Mouse (Mus musculus): Measurements from ENCODE around the gene Gm4131. TPM values are rescaled to one million over a fixed set of nuclear protein-coding genes. Genes with fewer than 3 reads are reported as not detected.
A peak's percentile ranks its signal among the peaks of the same experiment; 100 is the strongest.

The Gm4131 gene
- polyA plus RNA-seq, 1 experiment from 2014 or later, result 0.30 TPM

DNA sequence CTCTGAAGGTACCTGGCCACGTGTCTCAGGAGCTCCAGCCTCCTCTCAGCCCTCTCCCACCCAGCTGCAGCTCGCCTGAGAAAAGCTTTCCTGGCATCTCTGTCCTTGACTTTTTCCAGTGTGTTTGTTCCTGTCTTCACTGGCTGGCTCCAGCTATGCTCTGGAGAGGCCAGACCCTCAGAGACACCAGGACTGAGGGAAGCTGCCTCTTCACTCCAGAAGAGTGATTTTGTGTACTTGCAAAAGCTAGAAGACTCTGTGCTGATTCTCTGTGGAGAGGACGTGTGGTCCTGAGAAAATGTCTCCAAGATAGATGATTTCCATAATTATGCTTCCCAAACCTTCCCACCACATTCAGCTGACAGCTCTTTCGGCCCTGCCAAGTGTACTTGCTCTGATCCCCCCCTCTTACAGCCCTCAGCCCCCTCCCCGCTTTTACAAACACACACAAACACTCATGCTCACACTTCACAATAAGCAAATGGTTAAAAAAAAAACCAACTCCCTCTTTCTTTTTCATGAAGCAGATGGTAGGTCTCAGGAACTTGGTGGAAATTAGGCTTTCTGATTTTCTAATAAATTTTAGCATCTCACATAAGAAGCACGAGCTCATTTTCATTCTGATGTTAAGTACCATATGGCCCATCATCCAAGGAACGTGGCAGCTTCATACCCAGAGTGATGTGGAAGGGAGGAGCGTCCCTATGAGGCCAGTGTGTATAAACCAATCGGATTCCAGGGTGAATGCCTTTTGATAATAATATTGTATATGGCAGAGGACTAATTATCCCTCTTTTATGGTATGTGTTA is 111.8 kb downstream of the Gm4131 start:
- ATAC-seq (replicated peaks), result no peak; the same call in 1 of the 2 replicates
- no peak overlapping the region for H3K4me3 ChIP-seq
- H3K36me3 ChIP-seq (replicated peaks), result no peaks in the 10 kb centered on the region
- peak overlapping the region; percentile 38; the same call in 1 of the 2 replicates for H3K27ac ChIP-seq
- no peaks in the 10 kb centered on the region for H3K9me3 ChIP-seq
- 0 out of 2 replicates have a peak, but pooled peaks cover 2% of the 10 kb centered on the region for H3K27me3 ChIP-seq (replicated peaks)
- WGBS, result 40% methylated on average over 9 of the region's 9 CpGs
- peaks cover 29% of the 10 kb centered on the region; the same call in 1 of the 2 replicates for H3K4me1 ChIP-seq
- H3K4me2 ChIP-seq, result no peak overlapping the region
- H3K9ac ChIP-seq, result no peak overlapping the region

DNA sequence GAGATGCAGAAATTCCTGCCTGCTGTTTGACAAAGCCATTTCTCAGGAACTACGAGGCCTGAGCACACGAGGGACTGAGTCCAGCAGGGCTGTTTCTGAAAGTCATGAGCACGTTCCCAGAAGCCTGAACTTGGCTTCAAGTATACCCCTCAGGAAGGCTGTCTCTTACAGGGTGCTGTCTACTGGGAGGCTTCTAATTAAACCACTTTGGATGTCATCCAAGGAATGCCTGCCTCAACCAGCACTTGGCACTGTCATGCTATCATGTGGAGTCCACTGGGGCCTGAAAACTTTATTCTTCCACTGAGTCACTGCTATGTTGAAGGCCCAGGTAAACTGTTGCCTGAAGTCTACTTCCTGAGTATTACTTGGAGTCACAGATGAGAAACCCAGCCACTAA is 112.6 kb downstream of the Gm4131 start:
- no peak overlapping the region for H3K9ac ChIP-seq
- H3K4me1 ChIP-seq, result peaks cover 29% of the 10 kb centered on the region; the same call in 1 of the 2 replicates
- no peak overlapping the region for H3K4me3 ChIP-seq
- no peaks in the 10 kb centered on the region for H3K36me3 ChIP-seq (replicated peaks)
- H3K9me3 ChIP-seq, result no peaks in the 10 kb centered on the region
- H3K27ac ChIP-seq, result no peak overlapping the region
- WGBS, result 65% methylated on average over 3 of the region's 3 CpGs
- no peak overlapping the region for H3K4me2 ChIP-seq
- no peak for ATAC-seq (replicated peaks)
- no peaks in the 10 kb centered on the region for H3K27me3 ChIP-seq (replicated peaks)

DNA sequence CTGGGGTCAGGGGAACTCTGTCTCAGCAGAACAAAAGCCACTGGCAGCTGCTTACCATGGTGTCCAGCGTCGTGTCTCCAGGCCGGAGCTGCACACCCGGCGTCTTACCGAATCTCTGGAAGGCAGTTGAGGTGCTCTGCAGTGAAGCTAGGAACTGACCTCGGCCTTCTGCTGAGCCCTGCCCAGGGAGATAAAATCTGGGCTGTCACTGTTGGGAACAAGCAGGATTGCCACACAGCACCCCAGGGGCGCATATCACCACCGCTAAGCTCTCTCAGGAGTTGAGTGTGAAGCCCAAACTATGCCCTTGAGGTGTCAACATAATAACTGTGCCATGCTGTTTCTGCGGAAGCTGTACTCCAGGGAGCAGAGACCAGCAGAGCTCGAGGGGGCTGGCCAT is 113.4 kb downstream of the Gm4131 start:
- Histone ChIP-seq H3K4me2 (no peak overlapping the region), H3K36me3 (replicated peaks) (no peaks in the 10 kb centered on the region), H3K9me3 (no peaks in the 10 kb centered on the region), H3K4me3 (no peak overlapping the region), H3K4me1 (peaks cover 29% of the 10 kb centered on the region; the same call in 1 of the 2 replicates), H3K27ac (no peak overlapping the region), H3K27me3 (replicated peaks) (no peaks in the 10 kb centered on the region), H3K9ac (no peak overlapping the region)
- no peak for ATAC-seq (replicated peaks)
- 79% methylated on average over 11 of the region's 11 CpGs for WGBS

- Histone ChIP-seq H3K4me3 (no peak overlapping the region), H3K27ac (no peak overlapping the region), H3K9ac (no peak overlapping the region), H3K4me1 (peaks cover 15% of the 10 kb centered on the region; the same call in 1 of the 2 replicates), H3K27me3 (replicated peaks) (no peaks in the 10 kb centered on the region), H3K36me3 (replicated peaks) (no peaks in the 10 kb centered on the region), H3K9me3 (no peaks in the 10 kb centered on the region), H3K4me2 (no peak overlapping the region)
- ATAC-seq (replicated peaks), result no peak
- WGBS, result 95% methylated on average over 1 of the region's 1 CpGs
These were observed 116.0 kb downstream of the Gm4131 start for GRCm38 (mm10) chr14:62450706-62451105.

DNA sequence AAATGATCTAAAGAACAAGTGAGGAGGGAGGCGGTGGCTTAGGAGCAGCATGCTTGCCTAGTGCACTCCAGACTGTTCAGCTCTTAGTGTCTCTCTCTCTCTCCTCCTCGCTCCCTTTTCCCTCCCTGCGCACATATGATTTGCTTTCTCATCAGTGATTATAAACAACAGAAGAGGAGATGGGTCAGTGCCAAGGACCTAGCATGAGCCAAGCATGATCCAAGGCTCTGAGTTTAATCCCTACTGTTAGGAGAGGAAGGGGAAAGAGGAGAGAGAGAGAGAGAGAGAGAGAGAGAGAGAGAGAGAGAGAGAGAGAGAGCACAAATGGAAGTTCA is 119.5 kb downstream of the Gm4131 start:
- no peak overlapping the region for H3K4me2 ChIP-seq
- WGBS, result 70% methylated on average over 3 of the region's 3 CpGs
- H3K9ac ChIP-seq, result no peak overlapping the region
- H3K27me3 ChIP-seq (replicated peaks), result no peaks in the 10 kb centered on the region
- no peaks in the 10 kb centered on the region for H3K9me3 ChIP-seq
- no peak overlapping the region for H3K4me3 ChIP-seq
- ATAC-seq (replicated peaks), result no peak
- no peaks in the 10 kb centered on the region for H3K4me1 ChIP-seq
- no peaks in the 10 kb centered on the region for H3K36me3 ChIP-seq (replicated peaks)
- H3K27ac ChIP-seq, result no peak overlapping the region

DNA sequence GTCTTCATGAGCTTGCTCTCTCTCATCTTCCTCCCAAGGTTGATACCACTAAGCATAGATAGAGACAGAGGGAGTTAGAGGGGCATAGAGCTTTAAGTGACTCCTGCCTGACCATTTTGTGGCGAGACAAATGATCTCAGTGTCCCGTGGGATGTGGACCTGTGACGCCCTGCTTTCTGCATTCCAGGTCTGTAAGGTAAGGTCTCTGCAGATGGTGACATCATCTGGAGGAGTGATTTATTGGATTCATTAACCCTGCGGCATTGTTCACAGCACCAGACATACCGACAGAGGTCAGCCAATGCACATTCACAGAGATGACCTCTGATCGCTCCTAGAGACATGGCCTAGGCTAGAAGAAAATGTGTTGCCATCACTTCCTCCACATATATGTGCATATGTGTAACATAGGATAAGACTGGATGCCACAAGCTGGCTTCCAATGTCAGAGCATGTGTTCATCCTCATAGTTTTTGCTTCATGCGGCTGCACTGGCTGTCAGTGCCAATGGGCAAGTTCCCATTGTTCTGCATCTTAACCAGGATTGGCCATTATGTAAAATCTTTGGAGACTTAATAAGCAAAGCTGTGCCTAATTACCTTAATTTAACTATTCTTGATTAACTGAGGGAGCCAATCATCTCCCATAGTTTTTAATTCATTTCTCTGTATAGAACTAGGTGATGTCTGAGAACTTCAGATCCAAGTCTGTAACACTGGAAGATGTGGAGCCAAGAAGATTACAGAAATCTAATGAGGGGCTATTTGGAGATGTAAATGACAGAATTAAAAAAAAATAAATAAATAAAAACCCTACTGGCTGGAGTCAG is 120.1 kb downstream of the Gm4131 start:
- Histone ChIP-seq H3K27ac (no peak overlapping the region), H3K36me3 (replicated peaks) (no peaks in the 10 kb centered on the region), H3K4me1 (no peaks in the 10 kb centered on the region), H3K27me3 (replicated peaks) (no peaks in the 10 kb centered on the region), H3K9ac (no peak overlapping the region), H3K9me3 (no peaks in the 10 kb centered on the region), H3K4me2 (no peak overlapping the region), H3K4me3 (no peak overlapping the region)
- ATAC-seq (replicated peaks), result no peak
- 83% methylated on average over 7 of the region's 7 CpGs for WGBS

GRCm38 (mm10) chr14:62443840-62444430 is 122.8 kb downstream of the Gm4131 start:
- H3K4me3 ChIP-seq, result no peak overlapping the region
- no peak overlapping the region for H3K27ac ChIP-seq
- no peak overlapping the region for H3K9ac ChIP-seq
- no peaks in the 10 kb centered on the region for H3K4me1 ChIP-seq
- WGBS, result 84% methylated on average over 6 of the region's 6 CpGs
- H3K9me3 ChIP-seq, result no peaks in the 10 kb centered on the region
- ATAC-seq (replicated peaks), result no peak
- H3K27me3 ChIP-seq (replicated peaks), result no peaks in the 10 kb centered on the region
- no peak overlapping the region for H3K4me2 ChIP-seq
- no peaks in the 10 kb centered on the region for H3K36me3 ChIP-seq (replicated peaks)

- H3K4me3 ChIP-seq, result no peak overlapping the region
- no peak overlapping the region for H3K27ac ChIP-seq
- H3K9me3 ChIP-seq, result no peaks in the 10 kb centered on the region
- no peaks in the 10 kb centered on the region for H3K4me1 ChIP-seq
- no peak overlapping the region for H3K9ac ChIP-seq
- H3K27me3 ChIP-seq (replicated peaks), result no peaks in the 10 kb centered on the region
- ATAC-seq (replicated peaks), result no peak
- WGBS, result 54% methylated on average over 1 of the region's 1 CpGs
- no peaks in the 10 kb centered on the region for H3K36me3 ChIP-seq (replicated peaks)
- no peak overlapping the region for H3K4me2 ChIP-seq
These were observed 123.8 kb downstream of the Gm4131 start for GRCm38 (mm10) chr14:62442971-62443370.

DNA sequence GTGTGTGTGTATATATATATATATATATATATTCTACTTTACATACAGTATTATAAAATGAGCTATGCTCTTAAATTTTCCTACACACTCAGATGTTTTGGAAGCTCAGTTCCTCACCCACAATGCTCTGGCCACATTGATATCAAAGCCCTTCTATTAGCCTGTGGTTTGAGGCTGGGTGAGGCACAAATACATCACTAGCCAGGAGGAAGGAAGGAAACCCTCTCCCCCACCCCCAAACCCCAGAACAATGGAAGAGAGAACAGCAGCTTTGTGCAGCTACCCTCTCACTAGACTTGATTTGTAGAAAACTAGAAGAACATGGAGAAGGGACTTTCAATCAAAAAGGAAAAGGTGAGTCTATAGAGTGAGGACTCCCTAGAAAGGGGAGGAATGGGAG is 126.7 kb downstream of the Gm4131 start:
- ATAC-seq (replicated peaks), result no peak

DNA sequence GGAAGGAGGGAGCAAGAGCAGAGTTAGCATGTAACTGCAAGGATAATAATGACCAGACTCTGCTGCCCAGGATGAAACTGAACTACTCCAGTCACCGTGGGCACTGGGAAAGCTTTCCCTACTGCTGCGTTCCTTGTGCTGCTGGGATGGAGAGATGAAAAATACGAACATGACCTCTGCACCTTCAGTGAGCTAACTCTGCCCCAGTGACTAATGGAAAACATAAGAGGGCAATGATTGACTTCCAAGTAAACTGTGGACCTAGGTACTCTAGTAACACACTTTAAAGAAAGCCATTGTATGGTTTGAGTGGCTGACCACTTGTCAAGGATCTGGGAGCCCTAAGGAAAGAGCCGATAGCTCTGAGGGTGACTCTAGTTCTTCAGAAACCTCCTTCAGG is 128.5 kb downstream of the Gm4131 start:
- H3K36me3 ChIP-seq (replicated peaks), result no peaks in the 10 kb centered on the region
- WGBS, result 88% methylated on average over 4 of the region's 4 CpGs
- no peaks in the 10 kb centered on the region for H3K9me3 ChIP-seq
- no peaks in the 10 kb centered on the region for H3K27me3 ChIP-seq (replicated peaks)
- H3K9ac ChIP-seq, result no peak overlapping the region
- ATAC-seq (replicated peaks), result no peak
- H3K4me3 ChIP-seq, result no peak overlapping the region
- no peak overlapping the region for H3K27ac ChIP-seq
- no peaks in the 10 kb centered on the region for H3K4me1 ChIP-seq
- no peak overlapping the region for H3K4me2 ChIP-seq

More for the DNA sequence above, 126.7 kb downstream of the Gm4131 start:
- no peaks in the 10 kb centered on the region for H3K9me3 ChIP-seq
- no peak overlapping the region for H3K4me3 ChIP-seq
- H3K4me1 ChIP-seq, result no peaks in the 10 kb centered on the region
- no peak overlapping the region for H3K4me2 ChIP-seq
- no peak overlapping the region for H3K27ac ChIP-seq
- H3K9ac ChIP-seq, result no peak overlapping the region
- no peaks in the 10 kb centered on the region for H3K36me3 ChIP-seq (replicated peaks)
- H3K27me3 ChIP-seq (replicated peaks), result no peaks in the 10 kb centered on the region

GRCm38 (mm10) chr14:62437806-62438205 is 128.9 kb downstream of the Gm4131 start:
- H3K9me3 ChIP-seq, result no peaks in the 10 kb centered on the region
- H3K27me3 ChIP-seq (replicated peaks), result no peaks in the 10 kb centered on the region
- WGBS, result 92% methylated on average over 2 of the region's 2 CpGs
- no peaks in the 10 kb centered on the region for H3K4me1 ChIP-seq
- H3K4me3 ChIP-seq, result no peak overlapping the region
- no peak overlapping the region for H3K9ac ChIP-seq
- H3K27ac ChIP-seq, result no peak overlapping the region
- H3K36me3 ChIP-seq (replicated peaks), result no peaks in the 10 kb centered on the region
- ATAC-seq (replicated peaks), result no peak
- no peak overlapping the region for H3K4me2 ChIP-seq

- H3K4me2 ChIP-seq, result no peak overlapping the region
- 69% methylated on average over 2 of the region's 2 CpGs for WGBS
- H3K27ac ChIP-seq, result no peak overlapping the region
- no peaks in the 10 kb centered on the region for H3K27me3 ChIP-seq (replicated peaks)
- no peak overlapping the region for H3K4me3 ChIP-seq
- H3K9me3 ChIP-seq, result no peaks in the 10 kb centered on the region
- no peak for ATAC-seq (replicated peaks)
- H3K36me3 ChIP-seq (replicated peaks), result no peaks in the 10 kb centered on the region
- H3K4me1 ChIP-seq, result no peaks in the 10 kb centered on the region
- H3K9ac ChIP-seq, result no peak overlapping the region
These were observed 141.4 kb downstream of the Gm4131 start for GRCm38 (mm10) chr14:62425277-62425691.
